Mouse (Mus musculus) right cerebral cortex, postnatal 36 days (tissue): ENCODE data around the gene Clstn1.

ENCODE experiments used
- DNase-seq, 2 experiments: peaks; one replicate each; pipeline ENCODE4 v3.0.0; 2022; ENCODE audit warnings: low spot score in 2 of 2, mixed read lengths in 1 of 2

Gene Clstn1

GRCm38 (mm10) chr4:149634157-149634556 lies 47.9 kb downstream of the Clstn1 start:
- no peak for DNase-seq

DNA sequence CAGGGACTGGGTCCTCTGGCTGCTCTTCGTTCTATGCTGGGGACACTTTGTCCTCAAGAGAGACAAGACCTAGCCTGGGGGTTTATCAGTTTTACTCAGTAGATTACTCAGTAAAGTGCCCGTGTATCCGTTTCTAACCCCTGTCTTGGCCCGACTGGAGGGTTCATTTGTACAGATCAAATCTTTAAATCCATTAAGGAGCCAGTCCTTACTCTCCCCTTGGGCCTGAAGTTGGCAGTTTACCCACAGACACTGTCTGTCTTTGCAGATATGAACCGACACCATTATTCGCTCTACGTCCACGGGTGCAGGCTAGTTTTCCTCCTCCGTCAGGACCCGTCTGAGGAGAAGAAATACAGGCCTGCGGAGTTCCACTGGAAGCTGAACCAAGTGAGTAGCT lies 48.7 kb downstream of the Clstn1 start:
- DNase-seq, result no peak

DNA sequence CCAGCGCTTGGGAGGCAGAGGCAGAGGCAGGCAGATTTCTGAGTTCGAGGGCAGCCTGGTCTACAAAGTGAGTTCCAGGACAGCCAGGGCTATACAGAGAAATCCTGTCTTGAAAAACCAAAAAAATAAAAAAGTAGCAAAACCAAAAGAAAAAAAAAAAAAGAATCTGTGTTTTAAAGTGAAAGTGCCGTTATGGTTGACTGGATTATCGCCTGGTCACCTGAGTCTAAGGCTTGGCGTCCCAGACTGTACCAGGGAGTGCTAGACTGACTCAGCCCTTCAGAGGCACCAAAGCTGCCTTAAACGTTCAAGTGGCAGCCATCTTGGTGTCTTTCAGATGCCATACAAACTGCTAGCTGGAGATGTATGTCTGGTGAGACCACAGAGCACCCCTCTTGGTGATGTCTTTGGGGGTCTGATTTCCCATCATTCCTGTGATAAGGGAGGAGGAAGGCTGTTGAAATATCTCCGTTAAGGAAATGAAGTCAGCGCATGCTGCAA lies 49.7 kb downstream of the Clstn1 start:
- DNase-seq, result no peak

- no peak for DNase-seq
Measured at GRCm38 (mm10) chr4:149637942-149638341, 51.7 kb downstream of the Clstn1 start.

DNA sequence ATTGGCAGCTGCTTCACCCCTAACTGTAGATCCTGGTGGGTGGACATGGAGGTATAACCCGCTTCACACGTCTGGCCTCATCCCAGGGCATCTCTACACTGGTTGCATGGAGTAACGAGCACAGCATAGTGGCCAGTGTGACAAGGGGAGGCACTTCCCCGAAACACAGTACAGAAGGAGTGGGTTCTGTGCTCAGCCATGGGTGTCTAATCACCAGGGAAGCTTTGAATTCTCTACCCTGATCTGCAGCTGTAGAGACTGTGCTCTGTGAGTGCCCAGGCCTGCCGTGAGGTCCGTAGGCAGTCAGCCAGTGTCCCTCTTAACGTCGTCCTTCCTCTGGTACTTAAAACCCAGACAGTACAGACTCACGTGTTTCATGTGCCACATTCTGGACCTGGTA lies 54.6 kb downstream of the Clstn1 start:
- DNase-seq, result no peak

- no peak for DNase-seq
Measured at GRCm38 (mm10) chr4:149641400-149641799, 55.1 kb downstream of the Clstn1 start.

DNA sequence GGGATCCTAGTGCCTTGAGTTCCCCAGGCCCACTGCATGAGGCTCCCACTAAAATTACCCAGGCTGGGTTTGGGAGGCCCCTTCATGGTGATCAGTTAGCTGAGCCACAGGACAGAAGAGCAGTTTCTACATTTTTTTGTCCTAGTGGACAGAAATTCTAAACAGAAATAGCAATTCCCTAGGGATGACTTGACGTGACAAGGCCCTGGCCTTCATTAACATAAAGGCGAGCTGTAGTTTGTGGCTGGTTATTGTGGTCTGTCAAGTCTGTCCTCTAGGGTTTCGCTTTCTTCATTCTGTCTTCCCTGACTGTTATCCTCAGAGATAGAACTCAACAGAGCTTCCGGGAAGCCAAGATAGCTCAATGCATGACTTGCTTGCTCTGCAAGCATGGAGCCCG lies 55.7 kb downstream of the Clstn1 start:
- no peak for DNase-seq

DNA sequence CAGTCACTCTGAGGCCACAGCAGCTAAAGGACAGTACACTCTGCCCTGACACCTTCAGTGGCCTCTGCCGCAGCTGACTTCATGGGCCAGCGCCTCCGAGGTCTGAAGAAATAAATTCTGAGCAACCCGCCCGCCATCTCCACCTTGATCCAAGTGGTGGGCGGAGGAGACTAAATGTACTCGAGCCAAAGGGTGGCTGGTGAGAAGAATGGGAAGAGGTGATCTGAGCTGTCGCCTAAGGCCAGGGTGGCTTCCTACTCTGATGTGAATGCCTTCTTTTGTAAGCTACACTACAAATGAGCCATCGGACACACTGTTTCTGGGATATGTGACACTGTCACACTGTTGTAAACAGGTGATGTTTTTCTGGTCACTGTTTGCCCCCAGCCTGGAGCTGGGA lies 59.5 kb downstream of the Clstn1 start:
- no peak for DNase-seq

DNA sequence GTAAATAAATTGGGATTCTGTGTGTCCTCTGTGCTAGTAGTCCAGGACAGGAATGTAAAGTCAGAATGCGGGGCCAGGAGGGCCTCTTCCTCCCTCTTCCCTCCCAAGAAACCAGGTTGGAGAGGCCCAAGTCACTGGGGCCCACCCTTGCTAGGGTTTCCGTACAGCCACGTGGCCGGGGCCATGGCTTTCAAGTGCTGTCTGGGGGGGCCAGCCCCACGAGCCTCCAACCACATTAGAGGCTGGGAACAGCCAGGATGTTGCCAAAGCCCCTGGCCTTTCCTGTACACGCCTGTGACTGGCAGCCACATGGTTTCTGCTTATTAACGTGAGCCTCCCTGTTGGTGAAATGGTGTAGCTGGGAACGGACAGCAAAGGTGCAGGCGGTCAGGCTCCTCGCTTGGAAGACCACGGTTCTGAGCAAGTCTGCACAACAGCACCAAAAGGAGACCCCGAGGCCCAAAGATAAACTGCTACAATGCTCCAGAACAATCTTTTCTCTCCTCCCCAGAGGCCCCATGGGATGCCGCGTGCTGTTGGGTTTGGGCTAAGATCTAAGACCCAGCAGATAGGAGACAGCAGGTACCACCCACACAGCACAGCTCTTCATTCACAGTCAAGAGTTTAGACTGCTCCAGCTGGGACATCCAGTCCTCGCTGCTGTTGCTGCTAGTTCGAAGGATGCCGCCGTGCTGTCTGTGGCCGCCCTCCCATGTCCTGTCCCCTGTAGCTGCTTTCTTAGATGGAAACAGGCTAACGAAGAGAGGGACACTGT lies 62.0 kb downstream of the Clstn1 start:
- peak; percentile 54 to 73 for DNase-seq

GRCm38 (mm10) chr4:149650493-149651193 lies 64.4 kb downstream of the Clstn1 start:
- DNase-seq, result peak; percentile 49 to 58

- no peak for DNase-seq
Measured at GRCm38 (mm10) chr4:149654232-149654631, 68.0 kb downstream of the Clstn1 start.

DNA sequence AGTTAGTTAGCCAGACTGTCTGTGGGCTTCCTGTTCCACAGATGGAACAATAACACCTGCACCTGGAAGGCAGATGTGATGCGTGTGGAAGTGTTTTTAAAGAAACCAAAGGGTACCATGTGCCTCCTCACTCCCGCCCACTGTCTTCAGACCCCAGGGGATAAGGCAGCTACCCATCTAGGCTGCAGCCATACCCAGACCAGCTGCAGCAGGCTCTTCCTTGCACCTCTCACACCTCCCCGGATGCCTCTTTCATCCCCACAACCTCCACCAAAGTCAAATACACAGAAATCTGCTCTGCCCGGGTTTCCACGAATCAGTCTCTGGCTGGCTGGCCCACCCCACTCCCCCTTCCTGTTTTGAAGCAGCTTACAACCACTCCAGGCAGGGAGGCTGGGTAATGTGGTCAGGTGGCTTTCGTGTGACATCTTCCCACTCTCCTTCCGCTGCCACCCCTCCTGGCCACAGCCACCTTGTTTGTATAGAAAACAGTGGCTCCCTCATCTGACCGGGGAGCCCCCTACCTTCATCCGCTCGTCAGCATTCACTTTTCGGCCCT lies 71.7 kb downstream of the Clstn1 start:
- DNase-seq, result no peak

DNA sequence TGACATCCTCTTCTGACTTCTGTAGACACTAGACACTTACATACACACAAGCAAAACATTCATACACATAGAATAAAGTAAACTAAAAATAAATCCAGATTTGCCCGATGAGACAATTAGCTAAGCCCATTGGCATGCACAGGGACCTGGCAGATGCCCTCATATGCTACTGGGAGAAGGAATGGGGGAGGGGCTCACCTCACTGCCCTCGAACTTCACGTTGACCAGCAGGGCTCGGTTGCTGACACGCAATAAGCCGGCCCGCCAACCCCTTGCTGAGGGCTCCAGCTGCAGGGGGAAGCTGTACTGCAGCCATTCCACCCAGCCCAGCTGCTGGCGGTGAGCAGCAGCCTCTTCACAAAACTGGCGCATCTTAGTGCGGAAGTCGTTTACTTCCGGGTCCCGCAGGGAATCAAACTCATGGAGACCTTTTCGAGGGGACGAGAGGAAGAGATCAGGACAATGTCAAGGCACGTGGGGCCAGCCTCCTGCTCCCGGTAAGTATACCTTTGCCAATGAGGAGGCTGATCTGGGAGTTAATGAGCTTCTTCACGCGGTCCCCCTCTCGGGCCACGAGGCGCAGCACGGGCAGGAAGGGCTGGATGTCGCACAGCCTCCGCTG lies 73.3 kb downstream of the Clstn1 start:
- no peak for DNase-seq

- no peak for DNase-seq
Measured at GRCm38 (mm10) chr4:149660598-149660997, 74.3 kb downstream of the Clstn1 start.

DNA sequence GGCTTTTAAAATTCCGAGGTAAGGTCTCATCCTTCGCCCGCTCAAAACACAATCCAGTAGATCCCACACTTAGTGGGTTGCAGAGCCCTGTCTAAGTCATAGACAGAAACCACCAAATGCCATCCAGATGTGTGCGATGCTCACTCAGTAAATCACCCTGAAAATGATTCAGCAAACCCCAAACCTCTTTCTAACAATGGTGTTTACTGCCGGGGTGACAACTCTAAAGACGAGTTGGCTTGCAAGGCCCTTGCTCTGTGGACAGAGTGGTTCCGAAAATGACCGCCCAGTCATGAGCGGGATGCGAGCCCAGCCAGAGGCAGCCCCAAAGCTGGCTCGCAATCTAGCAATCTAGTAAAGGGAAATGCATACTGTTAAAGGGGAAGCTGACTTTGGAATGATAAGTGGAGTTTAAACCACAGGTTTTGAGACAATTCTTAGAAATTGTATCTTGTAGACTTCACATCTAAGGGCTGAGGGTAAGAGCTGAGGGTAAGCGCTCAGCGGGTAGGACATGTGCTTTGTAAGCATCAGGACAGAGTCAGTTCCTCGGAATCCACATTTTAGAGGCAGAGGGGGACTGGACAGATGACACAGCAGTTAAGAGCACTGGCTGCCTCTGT lies 75.8 kb downstream of the Clstn1 start:
- no peak for DNase-seq

DNA sequence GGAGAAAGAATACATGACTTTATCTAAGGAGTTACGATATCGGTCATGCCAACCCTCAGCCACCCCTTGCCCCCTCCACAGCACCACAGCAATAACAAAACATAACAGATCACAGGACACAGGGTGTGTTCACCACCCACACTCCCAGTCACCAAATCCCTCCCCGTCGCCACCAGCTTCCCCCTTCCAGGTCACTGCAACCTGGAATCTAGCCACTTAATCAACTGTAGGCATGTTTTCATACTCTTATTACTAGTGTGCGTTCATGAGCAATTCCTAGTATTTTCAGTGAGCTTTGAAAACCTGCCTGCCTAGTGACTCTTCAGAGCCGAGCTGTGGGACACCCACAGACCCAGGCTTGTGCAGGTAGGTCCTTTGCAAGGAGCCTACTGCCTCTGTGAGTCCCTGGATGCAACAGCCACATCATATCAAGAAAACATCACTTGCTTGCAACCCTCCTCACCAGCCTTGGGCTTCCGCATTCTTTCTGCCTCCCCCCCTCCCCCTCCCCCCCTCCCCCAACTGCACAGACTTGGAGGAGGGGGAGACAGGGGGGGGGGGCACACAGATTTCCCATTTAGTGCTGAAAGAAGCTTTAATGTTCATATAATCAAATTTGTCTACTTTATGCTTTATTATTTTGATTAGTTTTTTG lies 77.7 kb downstream of the Clstn1 start:
- no peak for DNase-seq

- DNase-seq, result no peak
Measured at GRCm38 (mm10) chr4:149665016-149665691, 78.9 kb downstream of the Clstn1 start.

DNA sequence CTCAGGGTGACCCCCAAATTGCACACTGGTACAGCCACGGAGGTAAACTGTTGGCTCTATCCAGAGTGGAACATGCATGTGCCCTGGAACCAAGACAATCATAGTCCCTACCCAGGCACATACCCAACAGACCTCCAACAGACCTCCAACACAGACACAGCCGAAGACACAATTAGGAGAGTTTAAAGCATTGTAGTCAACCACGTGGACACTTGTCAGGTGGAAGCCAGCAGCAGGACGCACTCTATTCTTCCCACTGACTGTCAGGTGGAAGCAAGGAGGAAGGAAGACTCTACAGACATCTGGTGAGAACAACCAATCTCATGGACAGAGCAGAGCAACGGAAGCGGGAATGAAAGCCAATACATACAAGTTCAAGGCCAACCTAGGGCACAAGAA lies 79.4 kb downstream of the Clstn1 start:
- no peak for DNase-seq

DNA sequence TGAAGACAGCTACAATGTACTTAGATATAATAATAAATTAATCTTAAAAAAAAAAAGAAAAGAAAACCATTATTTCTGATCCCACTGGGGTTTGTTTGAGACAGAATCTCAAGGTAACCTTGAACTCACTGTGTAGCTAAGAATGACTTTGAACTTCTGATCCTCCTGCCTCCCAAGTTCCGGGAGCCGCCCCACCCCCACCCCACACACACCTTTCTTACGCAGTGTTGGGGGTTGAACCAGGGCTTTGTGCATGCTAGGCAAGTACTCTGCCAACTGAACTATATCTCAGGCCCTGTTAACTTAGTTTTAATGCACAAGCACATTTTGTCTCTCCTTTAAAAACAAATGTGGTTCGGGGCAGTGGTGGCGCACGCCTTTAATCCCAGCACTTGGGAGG lies 84.9 kb downstream of the Clstn1 start:
- no peak for DNase-seq

- no peak for DNase-seq
Measured at GRCm38 (mm10) chr4:149672747-149673146, 86.5 kb downstream of the Clstn1 start.
